Mouse (Mus musculus) hindbrain, embryonic 11.5 days (tissue): ENCODE data around the gene Elk3. TPM values are rescaled to one million over a fixed set of nuclear protein-coding genes. Genes with fewer than 3 reads are reported as not detected.
"Not testable (repeated sequence)": the region's sequence is repeated elsewhere in the genome, so short reads cannot be mapped to it uniquely, and the experiment has no call there.

Experiments
- ATAC-seq: fragments of 200-750 bp; cut with Nextera tagmentation; 2 replicates; pipeline ENCODE4 v1.8.0; 2017; ENCODE audit warnings: mild to moderate bottlenecking, moderate TSS enrichment, moderate library complexity; ENCODE audit not compliant: low FRiP score
- DNase-seq: peaks from one replicate; pipeline ENCODE4 v3.0.0-alpha.2; 2015; ENCODE audit warnings: low spot score
- H3K27ac ChIP-seq: fragments of 300-500 bp; sonication (generic); 2 replicates; pipeline ENCODE4 v1.5.1; 2014; ENCODE audit warnings: mild to moderate bottlenecking, low read depth, low read length
- H3K27me3 ChIP-seq: fragments of 300-500 bp; sonication (generic); 2 replicates; pipeline ENCODE4 v1.6.1; 2014; ENCODE audit warnings: mild to moderate bottlenecking, low read length, moderate library complexity, mixed read lengths; ENCODE audit not compliant: control insufficient read depth, insufficient read depth
- H3K36me3 ChIP-seq: fragments of 300-500 bp; sonication (generic); 2 replicates; pipeline ENCODE4 v1.6.1; 2014; ENCODE audit warnings: mild to moderate bottlenecking, low read length, moderate library complexity, mixed read lengths; ENCODE audit not compliant: control insufficient read depth, insufficient read depth
- H3K4me1 ChIP-seq: fragments of 300-500 bp; sonication (generic); replicated peaks from 2 replicates; pipeline ENCODE4 v1.6.1; 2014; ENCODE audit warnings: low read length, mixed read lengths; ENCODE audit not compliant: control insufficient read depth, insufficient read depth
- H3K4me2 ChIP-seq: fragments of 300-500 bp; sonication (generic); replicated peaks from 2 replicates; pipeline ENCODE4 v1.6.1; 2014; ENCODE audit warnings: mild to moderate bottlenecking, low read depth, low read length
- H3K4me3 ChIP-seq: fragments of 300-500 bp; sonication (generic); 2 replicates; pipeline ENCODE4 v1.5.1; 2014; ENCODE audit warnings: low read depth, low read length
- H3K9ac ChIP-seq: fragments of 300-500 bp; sonication (generic); 2 replicates; pipeline ENCODE4 v1.6.1; 2014; ENCODE audit warnings: low read depth, low read length
- H3K9me3 ChIP-seq: fragments of 300-500 bp; sonication (generic); 2 replicates; pipeline ENCODE4 v1.6.1; 2016; ENCODE audit warnings: low read length; ENCODE audit not compliant: control insufficient read depth
- WGBS: fragments of 180-500 bp; shearing (Covaris S2); extraction: QIAGEN DNeasy Blood & Tissue Kit; methylation state at CpG from one replicate; pipeline ENCODE4 v1.1.7; 2014; 5-methylcytosine and 5-hydroxymethylcytosine counted together
- polyA plus RNA-seq: library from polyadenylated mRNA; unstranded; fragments of >200 nt; fragmentation: Nextera tagmentation; extraction: Ambion mirVana; gene quantifications from 2 replicates; pipeline ENCODE4 v1.2.1, GENCODE M21; 2014

The Elk3 gene
- 16.0 and 22.8 TPM in 2 replicates for polyA plus RNA-seq

DNA sequence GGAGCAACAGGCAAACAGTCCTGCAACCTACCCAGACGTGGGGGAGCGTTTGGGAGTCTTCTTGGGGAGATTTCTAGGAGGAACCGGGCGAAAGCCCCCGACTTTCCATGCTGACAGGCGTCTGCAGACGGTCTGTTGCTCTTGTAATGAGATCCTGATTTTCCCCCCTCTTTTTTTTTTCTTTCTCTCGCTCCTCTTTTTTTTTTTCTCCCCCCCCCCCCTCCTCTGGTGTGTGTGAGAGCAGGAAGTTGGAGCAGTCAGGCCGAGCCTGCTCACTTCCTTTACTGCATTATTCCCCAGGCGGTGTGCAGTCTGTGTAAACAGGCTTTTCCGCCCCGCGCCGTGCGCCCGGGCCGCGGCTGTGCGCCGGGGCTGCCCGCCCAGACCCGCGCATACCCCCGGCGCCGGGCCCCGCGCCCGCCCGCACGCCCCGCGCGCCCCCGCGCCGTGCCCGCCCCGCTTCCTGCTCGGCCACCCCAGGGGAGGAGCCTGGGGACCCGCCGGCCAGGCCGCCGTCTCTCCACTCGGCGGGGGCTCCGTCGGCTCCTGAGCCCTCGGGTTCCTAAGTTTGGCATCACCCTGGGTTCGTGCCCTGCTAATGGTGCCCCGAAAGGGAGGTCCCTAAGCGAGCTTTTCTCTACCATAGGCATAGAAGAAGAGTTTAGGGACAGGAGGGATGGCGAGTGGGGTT is at the start of gene Elk3:
Gene Elk3 (minus strand): TSS at position 415 of the 691 bp plus-strand sequence.
- no peaks in the 10 kb centered on the region for H3K9me3 ChIP-seq
- peak; percentile 61 for DNase-seq
- no peaks in the 10 kb centered on the region for H3K36me3 ChIP-seq
- H3K4me1 ChIP-seq = peaks cover 4% of the 10 kb centered on the region; the same call in 1 of the 2 replicates
- H3K27ac ChIP-seq = peak within 1 kb of the TSS; percentile 67
- WGBS = under 1% methylated on average over 38 of the region's 53 CpGs
- peak within 1 kb of the TSS; percentile 73 for H3K9ac ChIP-seq
- peak; percentile 77 for ATAC-seq
- peak within 1 kb of the TSS; percentile 52 for H3K4me3 ChIP-seq
- H3K4me2 ChIP-seq = peak within 1 kb of the TSS; percentile 98
- no peaks in the 10 kb centered on the region for H3K27me3 ChIP-seq

DNA sequence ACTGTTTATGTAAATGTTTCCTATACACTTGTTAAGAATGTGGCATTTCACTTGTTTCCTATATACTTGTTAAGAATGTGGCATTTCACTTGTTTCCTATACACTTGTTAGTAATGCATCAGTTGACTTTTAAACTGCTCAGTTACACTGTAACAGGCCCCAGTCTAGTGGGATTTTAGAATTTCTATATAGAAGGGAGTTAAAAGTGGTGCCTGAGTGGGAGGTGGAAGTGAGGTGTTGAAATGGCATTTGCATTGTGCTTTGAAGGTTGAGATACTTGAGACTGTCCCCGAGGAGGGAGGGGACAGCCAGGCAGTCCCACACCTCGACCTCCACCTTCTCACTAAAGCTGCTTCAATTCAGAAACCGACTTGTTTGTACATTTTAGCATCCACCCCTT is 49.7 kb upstream of the Elk3 start:
- no peak overlapping the region for H3K4me3 ChIP-seq
- no peaks in the 10 kb centered on the region for H3K9me3 ChIP-seq
- no peak overlapping the region for H3K27ac ChIP-seq
- no peaks in the 10 kb centered on the region for H3K36me3 ChIP-seq
- H3K4me2 ChIP-seq = no peak overlapping the region
- 52% methylated on average over 3 of the region's 3 CpGs for WGBS
- H3K27me3 ChIP-seq = no peaks in the 10 kb centered on the region
- H3K9ac ChIP-seq = no peak overlapping the region
- ATAC-seq (no peak), DNase-seq (no peak)
- H3K4me1 ChIP-seq = no peaks in the 10 kb centered on the region

DNA sequence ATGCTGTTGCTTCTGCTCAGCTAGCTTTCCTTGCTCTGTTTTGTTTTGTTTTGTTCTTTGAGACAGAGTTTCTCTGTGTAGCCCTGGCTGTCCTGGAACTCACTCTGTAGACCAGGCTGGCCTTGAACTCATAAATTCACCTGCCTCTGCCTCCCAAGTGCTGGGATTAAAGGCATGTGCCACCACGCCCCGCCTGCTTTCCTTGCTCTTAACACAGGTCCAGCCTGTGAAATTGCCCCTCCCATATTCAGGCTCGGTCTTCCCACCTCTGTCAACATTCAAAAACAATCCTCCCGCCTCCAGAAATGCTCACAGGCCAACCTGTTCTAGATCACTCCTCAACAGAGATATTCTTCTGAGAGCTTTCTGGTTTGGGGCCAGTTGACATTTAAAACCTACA is 49.3 kb upstream of the Elk3 start:
- not testable (repeated sequence) for H3K9ac ChIP-seq, H3K4me3 ChIP-seq, ATAC-seq, H3K36me3 ChIP-seq, H3K4me2 ChIP-seq, H3K27ac ChIP-seq, H3K9me3 ChIP-seq, H3K4me1 ChIP-seq, H3K27me3 ChIP-seq, DNase-seq
- WGBS = 76% methylated on average over 4 of the region's 4 CpGs

DNA sequence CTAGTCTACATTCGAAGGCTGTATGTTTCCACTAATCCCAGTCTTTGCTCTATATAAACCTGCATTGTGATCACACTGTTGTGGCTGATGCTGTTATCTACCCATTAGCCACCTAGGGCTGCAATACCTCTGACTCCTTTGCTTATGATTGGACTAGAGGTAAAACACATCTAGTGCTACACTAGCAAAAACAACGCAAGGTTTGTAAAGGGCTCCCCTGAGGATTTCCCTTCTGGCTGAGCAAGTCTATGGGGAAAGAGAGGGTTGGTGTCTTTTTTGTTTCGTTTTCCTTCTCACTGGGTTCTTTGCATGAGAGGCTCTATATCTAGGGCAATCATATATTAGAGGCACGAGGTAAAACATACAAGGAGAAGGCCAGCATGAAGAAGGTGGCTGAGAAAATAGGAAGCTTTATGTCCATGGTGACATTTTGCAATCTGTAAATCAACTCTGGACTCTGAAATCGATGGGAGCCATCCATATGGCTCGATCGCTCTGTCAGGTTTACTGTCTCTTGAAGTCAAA is 48.5 kb upstream of the Elk3 start:
- H3K4me2 ChIP-seq = no peak overlapping the region
- no peak overlapping the region for H3K27ac ChIP-seq
- H3K4me3 ChIP-seq = no peak overlapping the region
- no peaks in the 10 kb centered on the region for H3K9me3 ChIP-seq
- H3K4me1 ChIP-seq = no peaks in the 10 kb centered on the region
- DNase-seq (no peak), ATAC-seq (no peak)
- no peaks in the 10 kb centered on the region for H3K27me3 ChIP-seq
- H3K9ac ChIP-seq = no peak overlapping the region
- H3K36me3 ChIP-seq = no peaks in the 10 kb centered on the region
- WGBS = 88% methylated on average over 7 of the region's 7 CpGs

DNA sequence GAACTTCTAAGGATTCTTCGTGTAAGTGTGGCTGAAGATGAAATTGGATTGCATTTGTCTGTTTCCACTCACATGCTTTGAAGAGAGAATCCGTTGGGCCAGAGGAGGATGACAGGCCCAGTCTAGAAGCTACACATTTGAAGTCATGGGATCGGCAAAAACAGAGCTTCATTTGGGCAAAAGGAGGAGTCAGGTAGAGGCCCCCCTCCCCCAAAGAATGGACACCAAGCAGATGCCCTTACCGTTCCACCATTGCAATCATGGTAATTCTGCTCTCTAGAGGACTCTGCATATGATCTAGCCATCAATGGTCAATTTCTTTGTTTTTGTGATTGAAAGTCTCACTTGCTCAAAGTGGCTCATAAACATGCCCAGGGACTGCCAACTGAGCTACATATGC is 47.9 kb upstream of the Elk3 start:
- Histone ChIP-seq H3K4me2 (no peak overlapping the region), H3K4me1 (no peaks in the 10 kb centered on the region), H3K36me3 (no peaks in the 10 kb centered on the region), H3K27me3 (no peaks in the 10 kb centered on the region), H3K4me3 (no peak overlapping the region), H3K9ac (no peak overlapping the region), H3K9me3 (no peaks in the 10 kb centered on the region), H3K27ac (no peak overlapping the region)
- DNase-seq = no peak
- ATAC-seq = no peak
- 89% methylated on average over 4 of the region's 4 CpGs for WGBS

DNA sequence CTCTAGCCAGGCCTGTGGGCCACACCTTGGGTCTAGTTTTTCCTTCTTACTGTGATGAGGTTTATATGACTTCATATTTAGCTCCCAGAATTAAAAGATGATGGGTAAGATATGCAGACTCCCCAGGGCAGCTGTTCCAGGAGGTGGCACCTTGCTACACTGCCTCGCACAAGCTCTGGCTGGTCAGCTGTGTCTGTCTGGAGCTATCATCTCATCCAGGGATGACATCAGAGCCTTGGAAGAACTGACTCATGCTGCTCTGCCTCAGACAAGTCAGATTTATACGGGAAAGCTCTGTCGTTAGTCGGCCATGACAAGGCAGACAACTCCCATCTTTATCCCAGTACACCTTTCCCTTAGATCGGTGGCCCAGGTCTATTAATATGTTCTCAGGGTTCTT is 46.2 kb upstream of the Elk3 start:
- H3K9ac ChIP-seq = no peak overlapping the region
- 95% methylated on average over 5 of the region's 5 CpGs for WGBS
- H3K4me2 ChIP-seq = no peak overlapping the region
- H3K27ac ChIP-seq = no peak overlapping the region
- H3K4me1 ChIP-seq = no peaks in the 10 kb centered on the region
- no peaks in the 10 kb centered on the region for H3K27me3 ChIP-seq
- ATAC-seq (no peak), DNase-seq (no peak)
- H3K9me3 ChIP-seq = no peaks in the 10 kb centered on the region
- no peak overlapping the region for H3K4me3 ChIP-seq
- H3K36me3 ChIP-seq = no peaks in the 10 kb centered on the region

DNA sequence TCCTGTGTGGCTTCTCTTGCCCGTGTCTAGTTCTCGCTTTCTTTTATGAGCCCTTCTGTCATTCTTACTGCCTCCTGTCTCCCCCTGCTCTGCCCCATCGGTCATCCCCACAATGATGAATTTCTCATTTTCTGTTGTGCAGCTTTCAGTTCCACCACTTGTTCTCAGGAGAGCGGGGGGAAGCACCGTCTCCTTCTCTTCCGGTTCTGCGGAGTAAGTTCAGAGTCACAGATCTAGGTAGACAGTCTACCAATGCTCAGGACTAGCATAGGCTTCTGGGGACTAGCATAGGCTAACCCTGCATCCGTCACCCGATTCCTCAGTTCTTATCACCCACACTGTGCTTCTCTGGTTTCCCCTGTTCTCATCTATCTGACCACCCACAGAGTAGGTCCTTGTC is 45.2 kb upstream of the Elk3 start:
- H3K9me3 ChIP-seq = no peaks in the 10 kb centered on the region
- no peak overlapping the region for H3K4me2 ChIP-seq
- no peak overlapping the region for H3K27ac ChIP-seq
- 90% methylated on average over 9 of the region's 9 CpGs for WGBS
- H3K4me1 ChIP-seq = no peaks in the 10 kb centered on the region
- H3K27me3 ChIP-seq = no peaks in the 10 kb centered on the region
- no peak for DNase-seq
- no peak for ATAC-seq
- H3K4me3 ChIP-seq = no peak overlapping the region
- no peaks in the 10 kb centered on the region for H3K36me3 ChIP-seq
- no peak overlapping the region for H3K9ac ChIP-seq

DNA sequence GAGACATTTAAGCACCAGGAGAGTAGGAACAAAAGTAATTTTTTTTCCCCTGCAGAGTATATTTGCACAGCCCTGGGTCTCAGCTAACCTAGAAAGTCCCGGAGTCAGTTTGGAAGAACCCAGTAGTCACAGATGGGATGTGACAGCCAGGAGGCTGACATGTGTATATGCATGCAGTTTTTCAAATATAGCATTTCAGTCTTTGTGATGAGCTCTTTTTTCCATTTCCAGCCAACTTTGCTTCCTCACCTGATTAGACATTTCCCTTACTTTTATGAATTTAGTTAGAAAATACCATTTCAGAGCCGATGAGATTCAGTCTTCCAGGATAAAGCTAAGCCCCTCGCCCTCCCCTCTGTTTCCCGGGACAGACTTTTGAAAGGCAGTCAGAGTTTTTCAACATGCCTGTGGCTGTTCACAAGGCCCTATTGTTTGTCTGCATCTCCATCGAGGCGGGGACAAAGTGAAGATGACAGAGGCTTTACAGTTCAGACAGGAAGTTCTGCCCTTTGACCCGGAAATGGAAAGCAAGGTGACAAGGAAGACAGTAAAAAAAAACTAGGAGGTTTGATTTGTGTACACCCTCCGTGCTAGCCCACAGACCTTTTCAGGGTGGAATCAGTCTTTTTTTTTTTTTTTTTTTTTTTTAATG is 44.5 kb upstream of the Elk3 start:
- Histone ChIP-seq H3K36me3 (no peaks in the 10 kb centered on the region), H3K27ac (no peak overlapping the region), H3K9me3 (no peaks in the 10 kb centered on the region), H3K4me3 (no peak overlapping the region), H3K4me2 (no peak overlapping the region), H3K4me1 (no peaks in the 10 kb centered on the region), H3K27me3 (no peaks in the 10 kb centered on the region), H3K9ac (no peak overlapping the region)
- peak; percentile 50 for DNase-seq
- 50% methylated on average over 8 of the region's 8 CpGs for WGBS
- no peak for ATAC-seq
